Mouse (Mus musculus) bone marrow, adult 2 months (tissue): ENCODE data around the gene Fam213a.

ENCODE experiments used
- CTCF ChIP-seq: fragments of 200-500 bp; IDR thresholded peaks from 2 replicates; pipeline ENCODE4 v1.5.1; 2011; ENCODE audit warnings: low read length, control low read depth; ENCODE audit not compliant: control insufficient read depth, insufficient read depth
- POLR2A ChIP-seq: fragments of 200-500 bp; IDR thresholded peaks from 2 replicates; pipeline ENCODE4 v1.6.1; 2011; ENCODE audit warnings: low read depth, mild to moderate bottlenecking, control low read depth, low read length, borderline replicate concordance; ENCODE audit not compliant: control insufficient read depth

GRCm38 (mm10) chr14:40955596-40956251, 57.9 kb downstream of the Fam213a start:
- TF ChIP-seq CTCF: no peak
- TF ChIP-seq POLR2A: no peak
